Mouse (Mus musculus) brain, embryonic 14.5 days (tissue): ENCODE measurements around the gene Aldob.

Experiments used
- CTCF ChIP-seq: fragments of 200-500 bp; IDR thresholded peaks from 2 replicates; pipeline ENCODE4 v1.5.1; 2012; ENCODE audit warnings: inconsistent platforms, mild to moderate bottlenecking, moderate library complexity, borderline replicate concordance; ENCODE audit not compliant: insufficient read depth, insufficient read length; ENCODE audit errors: extremely low read depth
- POLR2A ChIP-seq: fragments of 200-500 bp; IDR thresholded peaks from 2 replicates; pipeline ENCODE4 v1.6.1; 2012; ENCODE audit warnings: mild to moderate bottlenecking, inconsistent platforms, borderline replicate concordance; ENCODE audit not compliant: poor library complexity, insufficient read depth, insufficient read length, severe bottlenecking; ENCODE audit errors: extremely low read depth

DNA sequence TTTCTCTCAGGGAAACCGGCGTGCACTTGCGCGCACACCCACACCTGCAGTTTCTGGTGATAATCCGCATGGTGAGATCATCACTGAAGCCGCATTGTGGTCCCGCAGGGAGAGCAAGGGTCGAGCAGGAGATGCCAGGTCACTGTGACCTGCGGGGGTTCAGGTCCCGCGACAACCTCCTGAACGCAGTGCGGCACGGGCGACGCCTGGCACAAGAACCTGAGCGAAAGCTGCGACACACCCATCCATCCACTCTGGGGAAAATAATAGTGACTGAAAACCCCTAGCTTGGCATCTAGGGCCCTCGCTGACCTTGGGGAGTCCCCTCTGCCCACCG is 47.5 kb upstream of the Aldob start:
- TF ChIP-seq CTCF (no peak), POLR2A (no peak)
